Mouse (Mus musculus): ENCODE results near the gene 4933434E20Rik.

- TF ChIP-seq POLR2A (IDR thresholded peaks at IDR 0.05; ENCODE audit: insufficient read depth, low read length) = no peak
- TF ChIP-seq CTCF (IDR thresholded peaks at IDR 0.05; ENCODE audit: low read depth, low read length) = no peak
- TF ChIP-seq EP300 (IDR thresholded peaks at IDR 0.05; ENCODE audit: insufficient read depth, low read depth, low read length) = no peak
These were observed 32.4 kb downstream of the 4933434E20Rik start for GRCm38 (mm10) chr3:90083698-90084324.

Data from ES-Bruce4 (cell line).